ENCODE assay signal across 8 mouse cellular contexts in genomic region chr12:72831711-72832432, GRCm38 (mm10).
DNase-seq lines count a peak whose midpoint lies in the region; ATAC-seq lines count a peak whose summit lies in the region.

No protein-coding gene starts in this region.

- 0 out of 2 replicates have a peak, but pooled peaks cover 2% of the 10 kb centered on the region for H3K4me1 ChIP-seq in brown adipose tissue, adult 24 weeks (ENCODE audit: control insufficient read depth, insufficient read depth, insufficient read length, low read length)
- peaks cover 3% of the 10 kb centered on the region; the same call in 1 of the 2 replicates for H3K4me1 ChIP-seq in forebrain, embryonic 14.5 days (ENCODE audit: control insufficient read depth, insufficient read depth, low read length)
- peaks cover 6% of the 10 kb centered on the region for H3K4me1 ChIP-seq in hindbrain, embryonic 11.5 days (replicated peaks; ENCODE audit: control insufficient read depth, insufficient read depth, low read length)
- H3K4me1 ChIP-seq in midbrain, embryonic 15.5 days = peaks cover 8% of the 10 kb centered on the region

- DNase-seq in adrenal gland, adult (ENCODE audit: inconsistent age in 2 of 2, low spot score in 1 of 2) = peak; percentile 27 to 82
- DNase-seq in forebrain, embryonic 14.5 days (ENCODE audit: low spot score) = peak; percentile 67
- DNase-seq in hindbrain, embryonic 11.5 days (ENCODE audit: low spot score) = peak; percentile 60
- peak; percentile 62 to 84 for DNase-seq in left cerebral cortex, adult 8-10 months (ENCODE audit: low spot score in 2 of 2)
- no peak for DNase-seq in spleen, adult 18-20 months
- DNase-seq in urinary bladder, postnatal 10 days (ENCODE audit: low spot score) = no peak

- peak overlapping the region; percentile 47 for H3K4me3 ChIP-seq in brown adipose tissue, adult 24 weeks (ENCODE audit: insufficient read depth, low read depth, low read length)
- H3K4me3 ChIP-seq in forebrain, embryonic 14.5 days (ENCODE audit: low read depth, low read length) = peak overlapping the region; percentile 23
- H3K4me3 ChIP-seq in hindbrain, embryonic 11.5 days (ENCODE audit: low read depth, low read length) = peak overlapping the region; percentile 23
- peak overlapping the region; percentile 43 for H3K4me3 ChIP-seq in midbrain, embryonic 15.5 days

- H3K9me3 ChIP-seq in forebrain, embryonic 14.5 days (replicated peaks; ENCODE audit: control insufficient read depth, low read length) = no peaks in the 10 kb centered on the region
- no peaks in the 10 kb centered on the region for H3K9me3 ChIP-seq in hindbrain, embryonic 11.5 days (ENCODE audit: control insufficient read depth, low read length)
- no peaks in the 10 kb centered on the region for H3K9me3 ChIP-seq in midbrain, embryonic 15.5 days

- no peak overlapping the region for H3K27ac ChIP-seq in brown adipose tissue, adult 24 weeks (replicated peaks; ENCODE audit: low read depth, low read length)
- no peak overlapping the region for H3K27ac ChIP-seq in forebrain, embryonic 14.5 days (ENCODE audit: low read depth, low read length)
- H3K27ac ChIP-seq in hindbrain, embryonic 11.5 days (ENCODE audit: low read depth, low read length) = no peak overlapping the region
- peak overlapping the region; percentile 42; the same call in 1 of the 2 replicates for H3K27ac ChIP-seq in midbrain, embryonic 15.5 days

- H3K27me3 ChIP-seq in forebrain, embryonic 14.5 days (replicated peaks; ENCODE audit: control insufficient read depth, insufficient read depth, low read length) = peaks cover 15% of the 10 kb centered on the region; the same call in 1 of the 2 replicates
- H3K27me3 ChIP-seq in hindbrain, embryonic 11.5 days (ENCODE audit: control insufficient read depth, insufficient read depth, low read length) = peaks cover 24% of the 10 kb centered on the region
- peaks cover 31% of the 10 kb centered on the region for H3K27me3 ChIP-seq in midbrain, embryonic 15.5 days (replicated peaks)

- 8% methylated on average over 42 of the region's 42 CpGs for WGBS in forebrain, embryonic 14.5 days
- 8% methylated on average over 42 of the region's 42 CpGs for WGBS in hindbrain, embryonic 11.5 days
- 6% methylated on average over 42 of the region's 42 CpGs for WGBS in midbrain, embryonic 15.5 days

- peak overlapping the region; percentile 52 for H3K4me2 ChIP-seq in forebrain, embryonic 14.5 days (ENCODE audit: low read length)
- H3K4me2 ChIP-seq in hindbrain, embryonic 11.5 days (replicated peaks; ENCODE audit: low read depth, low read length) = peak overlapping the region; percentile 53
- peak overlapping the region; percentile 71 for H3K4me2 ChIP-seq in midbrain, embryonic 15.5 days

- H3K9ac ChIP-seq in forebrain, embryonic 14.5 days (ENCODE audit: low read length) = peak overlapping the region; percentile 57
- H3K9ac ChIP-seq in hindbrain, embryonic 11.5 days (ENCODE audit: low read depth, low read length) = peak overlapping the region; percentile 19; the same call in 1 of the 2 replicates
- peak overlapping the region; percentile 47 for H3K9ac ChIP-seq in midbrain, embryonic 15.5 days

- ATAC-seq in forebrain, embryonic 14.5 days = peak; percentile 88
- ATAC-seq in hindbrain, embryonic 11.5 days (ENCODE audit: low FRiP score) = peak; percentile 76; the same call in 1 of the 2 replicates
- peak; percentile 80 for ATAC-seq in midbrain, embryonic 15.5 days (replicated peaks)

- H3K36me3 ChIP-seq in forebrain, embryonic 14.5 days (ENCODE audit: control insufficient read depth, insufficient read depth, low read length) = no peaks in the 10 kb centered on the region
- no peaks in the 10 kb centered on the region for H3K36me3 ChIP-seq in hindbrain, embryonic 11.5 days (ENCODE audit: control insufficient read depth, insufficient read depth, low read length)
- H3K36me3 ChIP-seq in midbrain, embryonic 15.5 days (replicated peaks) = no peaks in the 10 kb centered on the region

Comparison
In these comparisons a context has a peak if more than half of its experiments do, and no peak if none do; other contexts are left out.
1. DNase-seq: peak in adrenal gland, adult (2 of 2), forebrain, embryonic 14.5 days (single experiment), hindbrain, embryonic 11.5 days (single experiment) and left cerebral cortex, adult 8-10 months (2 of 2); none in spleen, adult 18-20 months (0 of 2) and urinary bladder, postnatal 10 days (single experiment).
2. Peak in every context shown above with its lines, with median percentiles within 50 percentile points of each other: H3K4me3 ChIP-seq, ATAC-seq, H3K4me2 ChIP-seq and H3K9ac ChIP-seq.